Mouse (Mus musculus): ENCODE measurements around the gene Tubd1. TPM values are rescaled to one million over a fixed set of nuclear protein-coding genes. Genes with fewer than 3 reads are reported as not detected.

Gene Tubd1
- polyA plus RNA-seq (2014; fragmentation: Nextera tagmentation; extraction: Ambion mirVana) = 12.6 and 13.1 TPM in 2 replicates

GRCm38 (mm10) chr11:86544639-86545299, at the start of gene Tubd1, which contains the start of gene Rps6kb1:
Gene Tubd1, plus strand, starts transcription at chr11:86544991.
Gene Rps6kb1, minus strand, starts transcription at chr11:86544805.
- H3K27me3 ChIP-seq (ENCODE audit: control insufficient read depth, insufficient read depth, low read length) = no peaks in the 10 kb centered on the region
- no peaks in the 10 kb centered on the region; the same call in 1 of the 2 replicates for H3K36me3 ChIP-seq (replicated peaks; ENCODE audit: control insufficient read depth, insufficient read depth, low read depth, low read length)
- peak within 1 kb of the TSS; percentile 80 for H3K4me2 ChIP-seq (ENCODE audit: low read depth, low read length)
- peak; percentile 97 for ATAC-seq (replicated peaks; ENCODE audit: insufficient number of reproducible peaks, low FRiP score, low TSS enrichment, low read depth)
- H3K4me1 ChIP-seq (ENCODE audit: control insufficient read depth, insufficient read depth, low read length) = peaks cover 2% of the 10 kb centered on the region; the same call in 1 of the 2 replicates
- peak; percentile 100 for DNase-seq (ENCODE audit: low spot score)
- peak within 1 kb of the TSS; percentile 94 for H3K9ac ChIP-seq (replicated peaks; ENCODE audit: low read length)
- peak within 1 kb of the TSS; percentile 96 for H3K4me3 ChIP-seq (ENCODE audit: low read depth, low read length)
- H3K27ac ChIP-seq (replicated peaks; ENCODE audit: low read depth, low read length) = peak within 1 kb of the TSS; percentile 73; the same call in 1 of the 2 replicates
- no peaks in the 10 kb centered on the region for H3K9me3 ChIP-seq (replicated peaks; ENCODE audit: control insufficient read depth, low read length)
- under 1% methylated on average over 43 of the region's 43 CpGs for WGBS

- H3K9me3 ChIP-seq (replicated peaks; ENCODE audit: control insufficient read depth, low read length) = no peaks in the 10 kb centered on the region
- no peaks in the 10 kb centered on the region for H3K4me1 ChIP-seq (ENCODE audit: control insufficient read depth, insufficient read depth, low read length)
- no peak overlapping the region for H3K4me3 ChIP-seq (ENCODE audit: low read depth, low read length)
- ATAC-seq (replicated peaks; ENCODE audit: insufficient number of reproducible peaks, low FRiP score, low TSS enrichment, low read depth) (no peak), DNase-seq (ENCODE audit: low spot score) (no peak)
- no peak overlapping the region for H3K27ac ChIP-seq (replicated peaks; ENCODE audit: low read depth, low read length)
- H3K27me3 ChIP-seq (ENCODE audit: control insufficient read depth, insufficient read depth, low read length) = no peaks in the 10 kb centered on the region
- H3K9ac ChIP-seq (replicated peaks; ENCODE audit: low read length) = no peak overlapping the region
- no peaks in the 10 kb centered on the region for H3K36me3 ChIP-seq (replicated peaks; ENCODE audit: control insufficient read depth, insufficient read depth, low read depth, low read length)
- no peak overlapping the region for H3K4me2 ChIP-seq (ENCODE audit: low read depth, low read length)
- 91% methylated on average over 1 of the region's 1 CpGs for WGBS
Observed at GRCm38 (mm10) chr11:86497356-86497755, 47.4 kb upstream of the Tubd1 start.

GRCm38 (mm10) chr11:86497908-86498307, 46.9 kb upstream of the Tubd1 start:
- no peak for DNase-seq (ENCODE audit: low spot score)
- H3K9me3 ChIP-seq (replicated peaks; ENCODE audit: control insufficient read depth, low read length) = no peaks in the 10 kb centered on the region
- H3K9ac ChIP-seq (replicated peaks; ENCODE audit: low read length) = no peak overlapping the region
- no peaks in the 10 kb centered on the region for H3K27me3 ChIP-seq (ENCODE audit: control insufficient read depth, insufficient read depth, low read length)
- H3K4me3 ChIP-seq (ENCODE audit: low read depth, low read length) = no peak overlapping the region
- no peaks in the 10 kb centered on the region for H3K36me3 ChIP-seq (replicated peaks; ENCODE audit: control insufficient read depth, insufficient read depth, low read depth, low read length)
- no peaks in the 10 kb centered on the region for H3K4me1 ChIP-seq (ENCODE audit: control insufficient read depth, insufficient read depth, low read length)
- no peak for ATAC-seq (replicated peaks; ENCODE audit: insufficient number of reproducible peaks, low FRiP score, low TSS enrichment, low read depth)
- WGBS = 75% methylated on average over 3 of the region's 3 CpGs
- no peak overlapping the region for H3K27ac ChIP-seq (replicated peaks; ENCODE audit: low read depth, low read length)
- no peak overlapping the region for H3K4me2 ChIP-seq (ENCODE audit: low read depth, low read length)

GRCm38 (mm10) chr11:86500795-86501194, 44.0 kb upstream of the Tubd1 start:
- ATAC-seq (replicated peaks; ENCODE audit: insufficient number of reproducible peaks, low FRiP score, low TSS enrichment, low read depth) (no peak), DNase-seq (ENCODE audit: low spot score) (no peak)
- H3K27me3 ChIP-seq (ENCODE audit: control insufficient read depth, insufficient read depth, low read length) = no peaks in the 10 kb centered on the region
- no peaks in the 10 kb centered on the region for H3K9me3 ChIP-seq (replicated peaks; ENCODE audit: control insufficient read depth, low read length)
- no peak overlapping the region for H3K9ac ChIP-seq (replicated peaks; ENCODE audit: low read length)
- no peak overlapping the region for H3K4me3 ChIP-seq (ENCODE audit: low read depth, low read length)
- H3K27ac ChIP-seq (replicated peaks; ENCODE audit: low read depth, low read length) = no peak overlapping the region
- H3K36me3 ChIP-seq (replicated peaks; ENCODE audit: control insufficient read depth, insufficient read depth, low read depth, low read length) = peaks cover 4% of the 10 kb centered on the region
- no peaks in the 10 kb centered on the region for H3K4me1 ChIP-seq (ENCODE audit: control insufficient read depth, insufficient read depth, low read length)
- no peak overlapping the region for H3K4me2 ChIP-seq (ENCODE audit: low read depth, low read length)
- WGBS = 85% methylated on average over 1 of the region's 1 CpGs

GRCm38 (mm10) chr11:86503121-86503520, 41.7 kb upstream of the Tubd1 start:
- ATAC-seq (replicated peaks; ENCODE audit: insufficient number of reproducible peaks, low FRiP score, low TSS enrichment, low read depth) (no peak), DNase-seq (ENCODE audit: low spot score) (no peak)
- no peaks in the 10 kb centered on the region for H3K27me3 ChIP-seq (ENCODE audit: control insufficient read depth, insufficient read depth, low read length)
- no peak overlapping the region for H3K27ac ChIP-seq (replicated peaks; ENCODE audit: low read depth, low read length)
- 88% methylated on average over 2 of the region's 2 CpGs for WGBS
- peaks cover 4% of the 10 kb centered on the region for H3K36me3 ChIP-seq (replicated peaks; ENCODE audit: control insufficient read depth, insufficient read depth, low read depth, low read length)
- H3K4me3 ChIP-seq (ENCODE audit: low read depth, low read length) = no peak overlapping the region
- H3K9me3 ChIP-seq (replicated peaks; ENCODE audit: control insufficient read depth, low read length) = no peaks in the 10 kb centered on the region
- H3K4me2 ChIP-seq (ENCODE audit: low read depth, low read length) = no peak overlapping the region
- H3K4me1 ChIP-seq (ENCODE audit: control insufficient read depth, insufficient read depth, low read length) = no peaks in the 10 kb centered on the region
- no peak overlapping the region for H3K9ac ChIP-seq (replicated peaks; ENCODE audit: low read length)

GRCm38 (mm10) chr11:86507334-86507733, 37.5 kb upstream of the Tubd1 start:
- no peaks in the 10 kb centered on the region for H3K27me3 ChIP-seq (ENCODE audit: control insufficient read depth, insufficient read depth, low read length)
- no peak overlapping the region for H3K9ac ChIP-seq (replicated peaks; ENCODE audit: low read length)
- H3K4me3 ChIP-seq (ENCODE audit: low read depth, low read length) = no peak overlapping the region
- no peaks in the 10 kb centered on the region for H3K4me1 ChIP-seq (ENCODE audit: control insufficient read depth, insufficient read depth, low read length)
- ATAC-seq (replicated peaks; ENCODE audit: insufficient number of reproducible peaks, low FRiP score, low TSS enrichment, low read depth) = no peak
- H3K36me3 ChIP-seq (replicated peaks; ENCODE audit: control insufficient read depth, insufficient read depth, low read depth, low read length) = peaks cover 12% of the 10 kb centered on the region
- H3K27ac ChIP-seq (replicated peaks; ENCODE audit: low read depth, low read length) = no peak overlapping the region
- H3K4me2 ChIP-seq (ENCODE audit: low read depth, low read length) = no peak overlapping the region
- WGBS = 91% methylated on average over 2 of the region's 2 CpGs
- no peaks in the 10 kb centered on the region for H3K9me3 ChIP-seq (replicated peaks; ENCODE audit: control insufficient read depth, low read length)
- no peak for DNase-seq (ENCODE audit: low spot score)

GRCm38 (mm10) chr11:86507991-86508390, 36.8 kb upstream of the Tubd1 start:
- Histone ChIP-seq H3K36me3 (replicated peaks; ENCODE audit: control insufficient read depth, insufficient read depth, low read depth, low read length) (peaks cover 12% of the 10 kb centered on the region), H3K9me3 (replicated peaks; ENCODE audit: control insufficient read depth, low read length) (no peaks in the 10 kb centered on the region), H3K4me3 (ENCODE audit: low read depth, low read length) (no peak overlapping the region), H3K9ac (replicated peaks; ENCODE audit: low read length) (no peak overlapping the region), H3K27me3 (ENCODE audit: control insufficient read depth, insufficient read depth, low read length) (no peaks in the 10 kb centered on the region), H3K4me1 (ENCODE audit: control insufficient read depth, insufficient read depth, low read length) (no peaks in the 10 kb centered on the region), H3K4me2 (ENCODE audit: low read depth, low read length) (no peak overlapping the region), H3K27ac (replicated peaks; ENCODE audit: low read depth, low read length) (no peak overlapping the region)
- DNase-seq (ENCODE audit: low spot score) = no peak
- ATAC-seq (replicated peaks; ENCODE audit: insufficient number of reproducible peaks, low FRiP score, low TSS enrichment, low read depth) = no peak
- 95% methylated on average over 2 of the region's 2 CpGs for WGBS

- H3K4me3 ChIP-seq (ENCODE audit: low read depth, low read length) = no peak overlapping the region
- DNase-seq (ENCODE audit: low spot score) = no peak
- no peak overlapping the region for H3K27ac ChIP-seq (replicated peaks; ENCODE audit: low read depth, low read length)
- H3K4me2 ChIP-seq (ENCODE audit: low read depth, low read length) = no peak overlapping the region
- H3K9me3 ChIP-seq (replicated peaks; ENCODE audit: control insufficient read depth, low read length) = no peaks in the 10 kb centered on the region
- no peaks in the 10 kb centered on the region for H3K27me3 ChIP-seq (ENCODE audit: control insufficient read depth, insufficient read depth, low read length)
- H3K4me1 ChIP-seq (ENCODE audit: control insufficient read depth, insufficient read depth, low read length) = no peaks in the 10 kb centered on the region
- peaks cover 13% of the 10 kb centered on the region for H3K36me3 ChIP-seq (replicated peaks; ENCODE audit: control insufficient read depth, insufficient read depth, low read depth, low read length)
- no peak overlapping the region for H3K9ac ChIP-seq (replicated peaks; ENCODE audit: low read length)
- WGBS = 86% methylated on average over 3 of the region's 3 CpGs
- ATAC-seq (replicated peaks; ENCODE audit: insufficient number of reproducible peaks, low FRiP score, low TSS enrichment, low read depth) = no peak
Observed at GRCm38 (mm10) chr11:86516620-86517019, 28.2 kb upstream of the Tubd1 start.

Measured in embryonic facial prominence, embryonic 11.5 days (tissue).